Mouse (Mus musculus) midbrain, embryonic 11.5 days (tissue): ENCODE results near the gene Sox13. TPM values are rescaled to one million over a fixed set of nuclear protein-coding genes. Genes with fewer than 3 reads are reported as not detected.

Experiments used
- ATAC-seq: fragments of 200-750 bp; cut with Nextera tagmentation; 2 replicates; pipeline ENCODE4 v1.8.0; 2017; ENCODE audit warnings: moderate TSS enrichment, moderate library complexity; ENCODE audit not compliant: low FRiP score
- DNase-seq: peaks from one replicate; pipeline ENCODE4 v3.0.0; 2015; ENCODE audit warnings: low spot score; ENCODE audit errors: missing footprints
- H3K27ac ChIP-seq: fragments of 300-500 bp; sonication (generic); 2 replicates; pipeline ENCODE4 v1.5.1; 2014; ENCODE audit warnings: low read depth, low read length
- H3K27me3 ChIP-seq: fragments of 300-500 bp; sonication (generic); 2 replicates; pipeline ENCODE4 v1.6.1; 2014; ENCODE audit warnings: mild to moderate bottlenecking, low read length, moderate library complexity, mixed read lengths; ENCODE audit not compliant: control insufficient read depth, insufficient read depth
- H3K36me3 ChIP-seq: fragments of 300-500 bp; sonication (generic); 2 replicates; pipeline ENCODE4 v1.6.1; 2014; ENCODE audit warnings: mild to moderate bottlenecking, low read length, moderate library complexity, mixed read lengths; ENCODE audit not compliant: control insufficient read depth, insufficient read depth
- H3K4me1 ChIP-seq: fragments of 300-500 bp; sonication (generic); 2 replicates; pipeline ENCODE4 v1.6.1; 2014; ENCODE audit warnings: low read length; ENCODE audit not compliant: control insufficient read depth, insufficient read depth
- H3K4me2 ChIP-seq: fragments of 300-500 bp; sonication (generic); 2 replicates; pipeline ENCODE4 v1.6.1; 2014; ENCODE audit warnings: mild to moderate bottlenecking, moderate library complexity
- H3K4me3 ChIP-seq: fragments of 300-500 bp; sonication (generic); 2 replicates; pipeline ENCODE4 v1.5.1; 2014; ENCODE audit warnings: low read depth, low read length
- H3K9ac ChIP-seq: fragments of 300-500 bp; sonication (generic); 2 replicates; pipeline ENCODE4 v1.6.1; 2014; ENCODE audit warnings: low read length
- H3K9me3 ChIP-seq: fragments of 300-500 bp; sonication (generic); 2 replicates; pipeline ENCODE4 v1.6.1; 2016; ENCODE audit warnings: low read length; ENCODE audit not compliant: control insufficient read depth
- WGBS: fragments of 180-500 bp; shearing (Covaris S2); extraction: QIAGEN DNeasy Blood & Tissue Kit; methylation state at CpG from one replicate; pipeline ENCODE4 v1.1.7; 2014; 5-methylcytosine and 5-hydroxymethylcytosine counted together
- polyA plus RNA-seq: library from polyadenylated mRNA; unstranded; fragments of >200 nt; fragmentation: Nextera tagmentation; extraction: Ambion mirVana; gene quantifications from 2 replicates; pipeline ENCODE4 v1.2.1, GENCODE M21; 2014

The Sox13 gene
- polyA plus RNA-seq, 1 experiment from 2014 or later, result 23.9 TPM

DNA sequence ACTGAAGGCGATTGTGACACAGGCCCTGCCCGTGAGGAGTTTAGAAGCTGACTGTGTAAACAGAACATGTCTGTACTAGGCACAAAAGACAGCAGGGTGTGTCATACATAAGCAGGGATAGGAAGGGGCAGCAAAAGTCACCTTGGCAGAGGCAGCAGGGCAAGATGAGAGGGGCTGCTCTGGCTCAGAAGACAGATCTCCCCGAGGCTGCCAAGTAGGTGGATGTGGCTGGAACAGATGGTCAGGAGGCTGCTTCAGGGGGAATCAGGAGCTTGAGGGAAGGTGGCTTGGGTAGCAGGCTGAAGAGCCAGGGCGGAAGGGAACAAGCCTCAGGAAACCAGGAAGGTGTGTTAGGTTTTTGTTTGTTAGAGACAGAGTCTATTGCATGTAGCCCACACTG is 53.8 kb downstream of the Sox13 start:
- H3K27ac ChIP-seq, result no peak overlapping the region
- no peaks in the 10 kb centered on the region for H3K9me3 ChIP-seq
- no peak overlapping the region for H3K4me3 ChIP-seq
- no peak overlapping the region for H3K9ac ChIP-seq
- ATAC-seq (no peak), DNase-seq (no peak)
- peaks cover 11% of the 10 kb centered on the region for H3K27me3 ChIP-seq
- H3K36me3 ChIP-seq, result no peaks in the 10 kb centered on the region
- WGBS, result 83% methylated on average over 4 of the region's 4 CpGs
- peaks cover 18% of the 10 kb centered on the region for H3K4me1 ChIP-seq
- H3K4me2 ChIP-seq, result no peak overlapping the region

- no peak for DNase-seq
- Histone ChIP-seq H3K4me3 (no peak overlapping the region), H3K9ac (no peak overlapping the region), H3K36me3 (no peaks in the 10 kb centered on the region), H3K9me3 (no peaks in the 10 kb centered on the region), H3K4me1 (peaks cover 24% of the 10 kb centered on the region), H3K4me2 (no peak overlapping the region), H3K27ac (no peak overlapping the region), H3K27me3 (peaks cover 28% of the 10 kb centered on the region)
- 60% methylated on average over 10 of the region's 10 CpGs for WGBS
- no peak for ATAC-seq
These were observed 55.5 kb downstream of the Sox13 start for GRCm38 (mm10) chr1:133368644-133369043.

DNA sequence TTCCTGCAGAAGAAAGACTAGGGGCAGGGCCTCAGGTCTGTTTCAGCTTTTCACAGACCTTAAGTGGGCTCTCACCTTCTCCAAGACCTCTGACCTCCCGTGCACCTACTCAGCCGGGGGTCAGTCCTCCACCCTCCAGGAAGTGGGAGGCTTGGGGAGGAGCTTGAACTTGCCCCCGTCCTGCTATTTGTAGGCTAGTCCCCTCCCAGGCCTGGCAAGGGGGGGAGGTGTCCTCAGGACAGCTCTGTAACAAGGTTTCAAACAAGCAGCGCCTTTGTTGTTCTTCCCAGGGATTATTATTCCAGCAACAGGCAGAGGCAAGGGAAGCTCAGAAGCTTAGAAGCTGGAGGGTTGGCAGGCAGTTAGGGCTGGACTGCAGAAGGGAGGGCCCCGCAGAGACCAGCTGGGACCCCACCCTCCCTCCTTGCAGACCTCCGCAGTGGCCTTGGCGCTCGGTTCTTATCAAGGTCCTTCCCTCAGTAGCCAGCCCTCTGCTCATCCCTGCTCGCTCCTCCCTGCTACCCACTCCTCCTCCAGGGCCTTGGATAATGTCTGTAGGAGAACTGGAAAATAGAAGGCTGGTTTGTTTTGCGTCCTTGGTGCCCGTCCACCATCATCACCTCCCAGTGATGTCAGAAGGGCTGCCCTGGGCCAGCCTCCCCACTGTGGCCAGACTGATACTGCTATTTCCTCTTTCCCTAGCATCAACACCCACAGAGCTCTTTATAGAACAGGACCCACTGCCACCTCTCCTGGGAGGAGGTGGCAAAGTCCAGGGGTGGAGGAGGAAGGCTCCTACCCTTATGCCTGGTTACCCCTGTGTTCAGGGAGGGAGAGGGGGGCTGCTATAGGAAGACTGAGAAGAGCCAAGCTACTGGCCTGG is 56.3 kb downstream of the Sox13 start:
- Histone ChIP-seq H3K27me3 (peaks cover 30% of the 10 kb centered on the region), H3K4me2 (no peak overlapping the region), H3K9me3 (no peaks in the 10 kb centered on the region), H3K4me3 (no peak overlapping the region), H3K27ac (no peak overlapping the region), H3K36me3 (no peaks in the 10 kb centered on the region), H3K9ac (no peak overlapping the region), H3K4me1 (peaks cover 25% of the 10 kb centered on the region)
- no peak for DNase-seq
- no peak for ATAC-seq
- WGBS, result 8% methylated on average over 11 of the region's 11 CpGs

DNA sequence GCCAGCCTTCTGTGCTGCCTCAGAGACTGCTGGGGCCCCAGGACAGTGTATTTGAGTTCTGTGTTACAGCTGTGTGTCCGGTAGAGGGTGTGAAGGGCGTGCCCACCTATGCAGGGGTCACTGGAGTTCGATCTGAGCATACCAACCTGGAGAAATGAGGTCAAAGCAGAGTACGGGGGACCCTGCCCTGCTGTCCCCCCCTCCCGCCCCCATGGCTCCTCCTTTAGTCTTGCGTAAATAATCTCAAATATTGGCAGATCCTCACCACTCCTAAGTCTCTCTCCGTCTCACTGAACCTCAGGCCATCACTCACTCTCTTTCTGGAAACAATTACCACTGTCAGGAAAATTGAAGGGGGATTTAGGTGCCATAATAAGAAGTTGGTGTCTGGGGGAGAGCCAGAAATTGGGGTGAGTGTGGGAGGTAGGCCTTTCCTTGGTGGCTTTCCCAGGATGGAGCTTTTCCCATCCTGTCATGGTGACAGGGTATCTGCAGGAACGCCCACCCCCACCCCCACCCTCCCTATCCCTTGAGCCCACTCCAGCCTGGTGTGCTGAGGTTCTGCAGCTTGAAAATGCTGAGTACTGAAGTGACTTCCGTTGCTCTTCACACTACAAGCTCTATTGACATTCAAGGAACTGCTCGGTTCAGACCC is 57.1 kb downstream of the Sox13 start:
- no peak overlapping the region for H3K4me2 ChIP-seq
- DNase-seq (no peak), ATAC-seq (no peak)
- no peak overlapping the region for H3K27ac ChIP-seq
- no peak overlapping the region for H3K9ac ChIP-seq
- H3K27me3 ChIP-seq, result peaks cover 30% of the 10 kb centered on the region
- H3K9me3 ChIP-seq, result no peaks in the 10 kb centered on the region
- 54% methylated on average over 10 of the region's 10 CpGs for WGBS
- H3K4me1 ChIP-seq, result peaks cover 22% of the 10 kb centered on the region
- no peak overlapping the region for H3K4me3 ChIP-seq
- no peaks in the 10 kb centered on the region for H3K36me3 ChIP-seq

DNA sequence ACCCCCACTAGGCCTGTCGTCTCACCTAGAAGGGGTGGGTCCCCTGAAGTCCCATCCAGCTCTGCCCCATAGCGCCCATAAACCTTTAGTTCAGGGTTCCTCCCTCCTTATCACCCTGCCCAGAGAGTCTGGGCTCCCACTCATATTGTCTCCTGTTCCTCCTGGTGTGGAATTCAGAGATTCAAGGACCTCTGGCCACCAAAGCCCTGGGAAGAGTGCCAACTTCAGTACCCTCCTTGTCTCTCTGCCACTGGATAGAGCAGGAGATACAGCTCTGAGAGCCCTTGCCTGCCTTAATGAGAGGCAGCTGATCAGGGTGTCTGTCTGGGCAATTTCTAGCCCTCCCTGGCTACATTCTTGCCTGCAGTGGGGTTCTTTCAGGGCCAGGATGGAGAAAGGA is 59.3 kb downstream of the Sox13 start:
- H3K4me2 ChIP-seq, result no peak overlapping the region
- no peak overlapping the region for H3K27ac ChIP-seq
- no peak overlapping the region for H3K9ac ChIP-seq
- H3K9me3 ChIP-seq, result no peaks in the 10 kb centered on the region
- ATAC-seq, result no peak
- DNase-seq, result no peak
- H3K36me3 ChIP-seq, result no peaks in the 10 kb centered on the region
- H3K27me3 ChIP-seq, result peaks cover 30% of the 10 kb centered on the region
- H3K4me3 ChIP-seq, result no peak overlapping the region
- peaks cover 22% of the 10 kb centered on the region for H3K4me1 ChIP-seq
- 35% methylated on average over 2 of the region's 2 CpGs for WGBS

- peak overlapping the region; percentile 55 for H3K4me3 ChIP-seq
- H3K36me3 ChIP-seq, result no peaks in the 10 kb centered on the region
- H3K4me1 ChIP-seq, result peaks cover 22% of the 10 kb centered on the region
- no peaks in the 10 kb centered on the region for H3K9me3 ChIP-seq
- WGBS, result 1% methylated on average over 27 of the region's 27 CpGs
- H3K27me3 ChIP-seq, result peaks cover 30% of the 10 kb centered on the region
- H3K4me2 ChIP-seq, result peak overlapping the region; percentile 88
- H3K9ac ChIP-seq, result peak overlapping the region; percentile 60
- H3K27ac ChIP-seq, result no peak overlapping the region
- peak; percentile 23 for ATAC-seq
- DNase-seq, result no peak
These were observed 60.1 kb downstream of the Sox13 start for GRCm38 (mm10) chr1:133364022-133364630.

DNA sequence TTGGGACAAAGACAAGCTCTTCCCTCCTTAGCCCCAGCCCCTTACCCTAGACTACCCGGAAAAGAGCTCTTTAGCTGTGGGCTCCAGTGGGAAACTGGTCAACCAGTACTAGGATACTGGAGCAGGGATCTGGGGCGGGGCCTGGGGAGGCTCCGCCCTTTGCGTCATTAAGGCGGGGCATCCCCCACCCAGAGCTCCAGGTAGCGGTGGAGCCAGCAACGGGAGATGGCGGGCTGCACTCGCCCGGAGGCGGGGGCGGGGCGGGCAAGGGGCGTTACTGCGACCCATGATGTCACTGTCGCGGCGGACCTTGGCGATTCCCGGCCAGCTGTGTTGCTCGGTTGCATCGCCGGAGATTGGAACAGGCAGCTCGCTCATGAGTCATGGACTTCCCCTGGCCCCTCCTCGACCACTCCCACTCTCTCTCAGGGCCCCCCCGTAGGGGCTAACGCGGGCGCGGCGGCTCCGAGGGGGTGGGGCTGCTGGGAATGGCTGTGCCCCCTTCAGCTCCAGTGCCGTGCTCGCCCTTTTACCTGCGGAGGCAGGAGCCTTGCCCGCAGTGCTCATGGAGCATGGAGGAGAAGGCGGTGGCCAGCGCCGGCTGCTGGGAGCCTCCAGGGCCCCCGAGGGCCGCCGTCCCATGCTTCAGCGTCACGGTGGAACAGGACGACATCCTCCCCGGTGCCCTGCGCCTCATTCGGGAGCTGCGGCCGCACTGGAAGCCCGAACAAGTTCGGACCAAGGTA is 60.7 kb downstream of the Sox13 start, which contains the start of gene Etnk2:
Gene Etnk2 (plus strand): TSS at position 297 of the 746 bp plus-strand sequence.
- peak; percentile 85 for ATAC-seq
- H3K27me3 ChIP-seq, result peaks cover 30% of the 10 kb centered on the region

DNA sequence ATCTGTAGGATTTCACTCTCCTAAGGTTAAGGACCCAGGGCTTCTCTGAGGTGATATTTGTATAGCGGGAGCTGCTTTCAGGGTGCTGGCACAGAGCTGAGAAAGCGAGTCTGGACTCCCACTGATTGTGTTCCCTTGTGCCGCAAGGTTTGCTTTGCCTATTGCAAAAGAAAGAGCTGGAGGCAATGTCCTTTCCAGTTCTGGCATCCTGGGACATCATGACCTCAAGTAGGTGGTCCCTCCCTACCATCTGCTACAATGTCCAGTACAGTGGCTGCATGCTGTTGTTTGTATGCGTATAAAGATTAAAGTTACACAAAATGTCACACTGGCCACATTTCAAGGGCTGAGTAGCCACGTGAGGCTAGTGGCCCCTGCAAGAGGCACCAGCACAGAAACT is 62.1 kb downstream of the Sox13 start:
- WGBS, result 93% methylated on average over 5 of the region's 5 CpGs

More for the DNA sequence above, 60.7 kb downstream of the Sox13 start, which contains the start of gene Etnk2:
- no peaks in the 10 kb centered on the region for H3K36me3 ChIP-seq
- H3K4me2 ChIP-seq, result peak within 1 kb of the TSS; percentile 88
- H3K4me3 ChIP-seq, result peak within 1 kb of the TSS; percentile 55
- WGBS, result under 1% methylated on average over 49 of the region's 52 CpGs
- H3K9ac ChIP-seq, result peak within 1 kb of the TSS; percentile 60
- peak; percentile 99 for DNase-seq
- peaks cover 22% of the 10 kb centered on the region for H3K4me1 ChIP-seq
- H3K9me3 ChIP-seq, result no peaks in the 10 kb centered on the region
- H3K27ac ChIP-seq, result no peak within 1 kb of the TSS

More for the DNA sequence above, 62.1 kb downstream of the Sox13 start:
- H3K27ac ChIP-seq, result no peak overlapping the region
- DNase-seq, result no peak
- no peaks in the 10 kb centered on the region for H3K9me3 ChIP-seq
- no peak overlapping the region for H3K4me2 ChIP-seq
- H3K4me3 ChIP-seq, result no peak overlapping the region
- ATAC-seq, result no peak
- H3K36me3 ChIP-seq, result no peaks in the 10 kb centered on the region
- H3K9ac ChIP-seq, result no peak overlapping the region
- H3K4me1 ChIP-seq, result peaks cover 11% of the 10 kb centered on the region
- H3K27me3 ChIP-seq, result peaks cover 30% of the 10 kb centered on the region
